Mouse (Mus musculus): ENCODE data around the gene Galp.

DNA sequence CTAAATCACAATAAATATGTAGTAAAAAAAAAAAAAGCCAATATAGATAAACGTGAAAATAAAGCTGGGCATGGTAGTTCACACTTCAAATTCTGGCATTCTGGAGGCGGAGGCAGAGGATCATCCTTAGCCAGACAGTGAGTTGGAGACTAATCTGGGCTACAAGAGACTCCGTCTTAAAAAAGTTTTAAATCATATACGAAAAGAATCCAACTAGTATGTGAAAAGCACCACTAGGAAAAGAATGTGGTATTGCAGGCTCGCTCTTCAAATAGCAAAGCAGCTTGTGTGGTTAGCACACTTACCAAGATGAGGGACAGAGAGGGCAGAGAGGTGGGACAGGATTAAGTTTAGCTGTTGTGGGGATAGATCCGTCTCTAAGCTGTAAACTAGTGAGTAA is 26.0 kb upstream of the Galp start:
- TF ChIP-seq TAL1 (IDR thresholded peaks at IDR 0.05; ENCODE audit: low read length) (no peak), GATA1 (IDR thresholded peaks at IDR 0.05; ENCODE audit: low read length) (no peak)
